Mouse (Mus musculus) embryonic fibroblast, embryonic 13.5 days (primary cell): ENCODE measurements at regions not wholly inside any gene's neighbourhood (a gene's known extent, or its start where the extent isn't known, plus 50 kb on each side); places are given as distances from the start of the nearest gene placed in this dataset.

Experiments
- CTCF ChIP-seq: IDR thresholded peaks from 2 replicates; pipeline ENCODE4 v1.5.1; 2011; ENCODE audit warnings: mild to moderate bottlenecking, control low read depth, low read length, moderate library complexity, borderline replicate concordance; ENCODE audit not compliant: insufficient read depth
- POLR2A ChIP-seq: IDR thresholded peaks from 2 replicates; pipeline ENCODE4 v1.6.1; 2011; ENCODE audit warnings: low read depth, mild to moderate bottlenecking, control low read depth, low read length, moderate library complexity

DNA sequence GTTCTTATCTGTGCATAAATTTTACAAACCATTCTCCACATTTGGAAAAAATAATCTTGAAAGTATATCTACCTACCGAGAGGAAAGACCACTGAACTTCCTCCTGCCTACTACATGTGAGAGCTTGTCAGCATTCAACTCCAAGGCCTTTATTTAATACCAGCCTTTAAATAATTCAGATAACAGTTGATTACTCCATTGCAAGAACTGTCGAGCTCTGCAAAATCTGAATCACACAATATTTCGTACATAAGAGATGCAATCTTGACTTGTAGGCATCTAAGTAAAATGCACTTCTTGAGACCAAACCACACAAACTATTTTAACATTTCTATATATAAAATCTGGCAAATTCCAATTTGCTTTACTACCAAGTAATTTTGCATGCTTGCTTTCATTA is 164.1 kb upstream of the Cypt12 start:
- TF ChIP-seq CTCF (no peak), POLR2A (no peak)
